Mouse (Mus musculus): ENCODE data around the gene Lpar1.

DNA sequence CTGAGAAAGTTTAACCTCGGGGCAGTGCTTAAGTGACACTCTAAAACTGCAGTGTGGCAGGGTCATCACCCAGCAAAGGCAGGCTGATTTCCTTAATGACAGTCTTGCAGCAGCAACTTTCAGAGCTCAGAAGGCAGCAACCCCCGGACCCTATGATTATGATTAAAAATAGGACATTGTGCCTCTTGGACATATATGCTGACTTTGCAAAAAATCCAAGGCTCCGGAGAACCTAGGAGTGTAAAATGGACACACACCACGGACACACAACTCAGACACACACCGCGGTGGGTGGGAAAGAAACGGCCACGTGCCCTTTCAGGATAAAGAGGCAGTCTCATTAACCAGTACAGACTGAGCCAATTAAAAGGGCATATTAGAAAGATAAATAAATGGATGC, 57.0 kb downstream of the Lpar1 start:
- TF ChIP-seq CTCF (IDR thresholded peaks at IDR 0.05; ENCODE audit: low read depth) (no peak), EP300 (optimal IDR thresholded peaks at IDR 0.05) (no peak)
